ENCODE assay signal across 8 mouse cellular contexts in the genomic region with DNA sequence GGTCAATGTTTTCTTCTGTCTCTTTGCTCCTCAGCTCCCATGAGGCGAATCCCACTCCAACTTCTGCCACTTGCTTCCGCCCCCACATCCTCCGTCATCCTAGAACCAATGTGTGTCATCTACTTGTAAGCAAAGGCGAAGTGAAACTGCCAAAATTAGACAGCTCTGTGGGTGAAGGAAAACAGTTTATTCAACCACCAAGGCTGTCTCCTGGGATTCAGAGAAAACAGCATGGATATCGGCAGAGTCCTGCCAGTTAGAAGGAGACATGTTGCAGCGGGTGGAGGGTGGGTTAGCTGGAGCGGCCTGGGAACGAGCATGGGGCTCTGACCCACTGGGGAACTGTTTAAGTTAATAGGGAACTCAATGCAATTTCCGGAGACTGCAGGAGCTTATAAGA. TPM values are rescaled to one million over a fixed set of nuclear protein-coding genes. Genes with fewer than 3 reads are reported as not detected.
DNase-seq lines count a peak whose midpoint lies in the region; ATAC-seq lines count a peak whose summit lies in the region.

No protein-coding gene starts in this region.

- no peaks in the 10 kb centered on the region for H3K4me1 ChIP-seq in heart, embryonic 10.5 days

- DNase-seq in heart, adult 11 months, result peak; percentile 98
- DNase-seq in heart, embryonic 10.5 days (ENCODE audit: low spot score), result no peak
- DNase-seq in MN1 (ENCODE audit: low spot score), result peak; percentile 53
- peak; percentile 34 for DNase-seq in heart, postnatal 4 days
- DNase-seq in lung, postnatal 25 days (ENCODE audit: low spot score), result peak; percentile 44
- DNase-seq in retina, embryonic 14.5 days (ENCODE audit: low spot score), result no peak
- DNase-seq in testis, postnatal 10 days (ENCODE audit: low spot score), result no peak

- ATAC-seq in inflammation-experienced regulatory T-cells, adult 6 months, result no peak

- H3K4me3 ChIP-seq in heart, embryonic 10.5 days, result no peak overlapping the region

- no peaks in the 10 kb centered on the region for H3K9me3 ChIP-seq in heart, embryonic 10.5 days

- H3K36me3 ChIP-seq in heart, embryonic 10.5 days, result no peaks in the 10 kb centered on the region

- H3K27me3 ChIP-seq in heart, embryonic 10.5 days (ENCODE audit: insufficient read depth, poor library complexity, severe bottlenecking), result no peaks in the 10 kb centered on the region

- no peak overlapping the region for H3K27ac ChIP-seq in heart, embryonic 10.5 days

- 81% methylated on average over 9 of the region's 9 CpGs for WGBS in heart, embryonic 10.5 days

RNA-seq across cellular contexts. Expression of gene Enpp6, which starts 52.4 kb away (rescaled TPM):
- 1.3 TPM in 2 replicates for polyA plus RNA-seq in heart, embryonic 10.5 days (2016; fragmentation: Nextera tagmentation; extraction: Ambion mirVana)
- 10 to 100 TPM in 1 of 2 experiments, 1 to 10 TPM in 1; 9.7 to 11.2 TPM for total RNA-seq in heart, postnatal 4 days (2021)
- 1 to 10 TPM in 1 of 3 experiments, under 1 TPM in 2; 0.86 to 1.2 (median 0.99) TPM for polyA plus RNA-seq in inflammation-experienced regulatory T-cells, adult 6 months (2017; shearing (Covaris generic))

Comparison
In these comparisons a context has a peak if more than half of its experiments do, and no peak if none do; other contexts are left out.
1. DNase-seq: peak in heart, adult 11 months (single experiment), MN1 (single experiment), heart, postnatal 4 days (single experiment) and lung, postnatal 25 days (single experiment); none in heart, embryonic 10.5 days (single experiment), retina, embryonic 14.5 days (single experiment) and testis, postnatal 10 days (single experiment).